Mouse (Mus musculus) CH12.LX (cell line): Measurements from ENCODE around the gene Dnajc13. TPM values are rescaled to one million over a fixed set of nuclear protein-coding genes. Genes with fewer than 3 reads are reported as not detected.

ENCODE experiments used
- DNase-seq: peaks from one replicate; pipeline ENCODE4 v3.0.0-alpha.2; 2013; ENCODE audit errors: extremely low read depth
- H3K27ac ChIP-seq: 2 replicates; pipeline ENCODE4 v1.5.1; 2012; ENCODE audit warnings: low read depth, mild to moderate bottlenecking, control low read depth, moderate library complexity; ENCODE audit not compliant: insufficient read depth
- H3K27me3 ChIP-seq: replicated peaks from 2 replicates; pipeline ENCODE3; 2012; ENCODE audit warnings: inconsistent platforms
- H3K36me3 ChIP-seq, 2 experiments: replicated peaks in 1 of 2; 2 replicates each; pipeline versions ENCODE3 to v1.6.1; 2012; ENCODE audit warnings: inconsistent platforms in 1 of 2, low read length in 1 of 2, mild to moderate bottlenecking in 1 of 2, mixed read lengths in 1 of 2, moderate library complexity in 1 of 2; ENCODE audit not compliant: control insufficient read depth in 1 of 2, insufficient read depth in 1 of 2
- H3K4me1 ChIP-seq, 2 experiments: 2 replicates each; pipeline ENCODE4 v1.6.1; 2012; ENCODE audit warnings: inconsistent platforms in 1 of 2, moderate library complexity in 1 of 2; ENCODE audit not compliant: insufficient read depth in 2 of 2, control insufficient read depth in 1 of 2
- H3K4me2 ChIP-seq: 2 replicates; pipeline ENCODE4 v1.6.1; 2012; ENCODE audit warnings: low read depth, mild to moderate bottlenecking, control low read depth; ENCODE audit not compliant: poor library complexity, insufficient read depth, severe bottlenecking
- H3K4me3 ChIP-seq, 3 experiments: fragments of 150-350 bp in 1 of 3; sonication (generic) in 1 of 3; replicated peaks in 1 of 3; 2 replicates each; pipeline versions ENCODE3 to v1.5.1; 2011 to 2012; ENCODE audit warnings: low read depth in 2 of 3, low read length in 2 of 3, mild to moderate bottlenecking in 2 of 3, moderate library complexity in 2 of 3, control low read depth in 1 of 3, improper control_type of control experiment in 1 of 3, inconsistent platforms in 1 of 3, mixed read lengths in 1 of 3; ENCODE audit not compliant: poor library complexity in 1 of 3
- H3K79me2 ChIP-seq: replicated peaks from 2 replicates; pipeline ENCODE4 v1.6.1; 2012; ENCODE audit warnings: mild to moderate bottlenecking, moderate library complexity; ENCODE audit not compliant: control insufficient read depth, poor library complexity, insufficient read depth, severe bottlenecking; ENCODE audit errors: extremely low read depth
- H3K9ac ChIP-seq: 2 replicates; pipeline ENCODE4 v1.6.1; 2012; ENCODE audit warnings: low read depth, mild to moderate bottlenecking, control low read depth, moderate library complexity; ENCODE audit not compliant: insufficient read depth
- H3K9me3 ChIP-seq: replicated peaks from 2 replicates; pipeline ENCODE3; 2012; ENCODE audit warnings: low read length, inconsistent platforms, mixed read lengths
- BHLHE40 ChIP-seq: IDR thresholded peaks from 2 replicates; pipeline ENCODE4 v1.6.1; 2011; ENCODE audit warnings: mild to moderate bottlenecking, low read depth, low read length, improper control_type of control experiment
- CHD2 ChIP-seq: IDR thresholded peaks from 2 replicates; pipeline ENCODE4 v1.6.1; 2011; ENCODE audit warnings: low read length, improper control_type of control experiment
- CTCF ChIP-seq, 2 experiments: IDR thresholded peaks in 1 of 2; conservative IDR thresholded peaks in 1 of 2; 2 replicates each; pipeline ENCODE4 v1.5.1; 2011 to 2012; ENCODE audit warnings: low read depth in 2 of 2, low read length in 2 of 2, improper control_type of control experiment in 1 of 2, inconsistent platforms in 1 of 2, mild to moderate bottlenecking in 1 of 2, moderate library complexity in 1 of 2
- E2F4 ChIP-seq: IDR thresholded peaks from 2 replicates; pipeline ENCODE4 v1.6.1; 2011; ENCODE audit warnings: low read depth, low read length, improper control_type of control experiment; ENCODE audit not compliant: insufficient replicate concordance
- ELF1 ChIP-seq: IDR thresholded peaks from 2 replicates; pipeline ENCODE4 v1.6.1; 2014; ENCODE audit warnings: low read depth, mild to moderate bottlenecking, inconsistent platforms, low read length, improper control_type of control experiment
- ETS1 ChIP-seq: conservative IDR thresholded peaks from 2 replicates; pipeline ENCODE4 v1.6.1; 2012; ENCODE audit warnings: low read depth, mild to moderate bottlenecking, inconsistent platforms, low read length, improper control_type of control experiment, moderate library complexity
- GABPA ChIP-seq: IDR thresholded peaks from 2 replicates; pipeline ENCODE4 v1.6.1; 2012; ENCODE audit warnings: low read depth, low read length, improper control_type of control experiment, inconsistent platforms; ENCODE audit not compliant: insufficient replicate concordance
- HCFC1 ChIP-seq: IDR thresholded peaks from 2 replicates; pipeline ENCODE4 v1.6.1; 2012; ENCODE audit warnings: low read depth, mild to moderate bottlenecking, inconsistent platforms, low read length, improper control_type of control experiment
- MYC ChIP-seq: IDR thresholded peaks from 2 replicates; pipeline ENCODE4 v1.6.1; 2011; ENCODE audit warnings: low read depth, mild to moderate bottlenecking, improper control_type of control experiment, low read length
- NELFE ChIP-seq: IDR thresholded peaks from 2 replicates; pipeline ENCODE4 v1.6.1; 2011; ENCODE audit warnings: low read depth, low read length, improper control_type of control experiment
- NRF1 ChIP-seq: IDR thresholded peaks from 2 replicates; pipeline ENCODE4 v1.6.1; 2014; ENCODE audit warnings: low read depth, mild to moderate bottlenecking, inconsistent platforms, low read length, improper control_type of control experiment, moderate library complexity
- PAX5 ChIP-seq: IDR thresholded peaks from 2 replicates; pipeline ENCODE4 v1.6.1; 2012; ENCODE audit warnings: low read length, inconsistent platforms, mixed read lengths
- POLR2A ChIP-seq: IDR thresholded peaks from 2 replicates; pipeline ENCODE4 v1.6.1; 2011; ENCODE audit warnings: low read depth, mild to moderate bottlenecking, improper control_type of control experiment, low read length
- RCOR1 ChIP-seq: conservative IDR thresholded peaks from 2 replicates; pipeline ENCODE4 v1.6.1; 2012; ENCODE audit warnings: low read depth, mild to moderate bottlenecking, inconsistent platforms, low read length, improper control_type of control experiment
- UBTF ChIP-seq: IDR thresholded peaks from 2 replicates; pipeline ENCODE4 v1.6.1; 2012; ENCODE audit warnings: low read depth, mild to moderate bottlenecking, inconsistent platforms, low read length, improper control_type of control experiment, moderate library complexity
- USF1 ChIP-seq: IDR thresholded peaks from 2 replicates; pipeline ENCODE4 v1.6.1; 2014; ENCODE audit warnings: low read depth, mild to moderate bottlenecking, inconsistent platforms, low read length, improper control_type of control experiment
- ZKSCAN1 ChIP-seq: IDR thresholded peaks from 2 replicates; pipeline ENCODE4 v1.6.1; 2012; ENCODE audit warnings: low read depth, inconsistent platforms, low read length, improper control_type of control experiment, borderline replicate concordance
- ZNF384 ChIP-seq: IDR thresholded peaks from 2 replicates; pipeline ENCODE4 v1.6.1; 2012; ENCODE audit warnings: low read depth, low read length, improper control_type of control experiment, inconsistent platforms
- dilution Hi-C: fragments of 300-500 bp; cut with MboI; formaldehyde crosslinking; loops from 2 replicates; pipeline ENCODE4 v1.14.3; 2020; ENCODE audit warnings: low sequenced_read_pairs; ENCODE audit not compliant: extremely low pct_unique_long_range_greater_than_20kb, extremely low pct_ligation_motif_present
- in situ Hi-C: fragments of 300-500 bp; cut with MboI; formaldehyde crosslinking; loops from 3 replicates; pipeline ENCODE4 v1.14.3; 2019; ENCODE audit warnings: low sequenced_read_pairs, low pct_ligation_motif_present, low pct_unique_long_range_greater_than_20kb, mixed read lengths
- polyA plus RNA-seq: library from polyadenylated mRNA; unstranded; fragments of >175 nt; gene quantifications from 2 replicates; pipeline ENCODE4 v1.2.1, GENCODE M21; 2012; ENCODE audit warnings: low read depth; ENCODE audit not compliant: insufficient read length
- total RNA-seq, 2 experiments: library from RNA; depleted of rRNA; stranded (reverse); fragments of 300-350 nt in 1 of 2; fragments of >200 nt in 1 of 2; gene quantifications; 2 replicates each; pipeline ENCODE4 v1.2.3; 2012 to 2014

Gene Dnajc13
- total and polyA plus RNA-seq, 3 experiments, result 30.1 to 51.9 (median 30.4) TPM

- Histone ChIP-seq H3K9me3 (peaks cover 7% of the 10 kb centered on the region), H3K4me2 (no peak overlapping the region), H3K36me3 (no peaks in the 10 kb centered on the region), H3K27me3 (no peaks in the 10 kb centered on the region), H3K27ac (no peak overlapping the region), H3K9ac (no peak overlapping the region), H3K79me2 (no peaks in the 10 kb centered on the region), H3K4me1 (peaks cover 0 to 5% of the 10 kb centered on the region in 2 experiments; a peak in 2 of 4 replicates), H3K4me3 (no peak overlapping the region)
- DNase-seq, result no peak
- TF ChIP-seq HCFC1 (no peak), E2F4 (no peak), USF1 (no peak), GABPA (no peak), CHD2 (no peak), ZKSCAN1 (no peak), MYC (no peak), NRF1 (no peak)
- in situ Hi-C loops, result loop anchor here (10.0 kb wide), 1 partner anchor 100 kb away; no protein-coding TSS in a partner anchor
- dilution Hi-C loops, result no loop called here
These were observed 12.5 kb upstream of the Dnajc13 start for GRCm38 (mm10) chr9:104275084-104275785.

- dilution Hi-C loops, result no loop called here
These were observed 9.3 kb upstream of the Dnajc13 start for GRCm38 (mm10) chr9:104272057-104272456.

More at GRCm38 (mm10) chr9:104272057-104272456, 9.3 kb upstream of the Dnajc13 start:
- in situ Hi-C loops, result loop anchor here (10.0 kb wide), 1 partner anchor 103 kb away; no protein-coding TSS in a partner anchor
- no peaks in the 10 kb centered on the region for H3K36me3 ChIP-seq
- H3K4me3 ChIP-seq, result no peak overlapping the region
- no peaks in the 10 kb centered on the region for H3K79me2 ChIP-seq
- no peak overlapping the region for H3K4me2 ChIP-seq
- no peak for DNase-seq
- H3K27me3 ChIP-seq, result no peaks in the 10 kb centered on the region
- TF ChIP-seq RCOR1 (no peak), ETS1 (no peak), CTCF (conservative IDR thresholded peaks at IDR 0.05 in 1 of 2, IDR thresholded peaks at IDR 0.05 in 1 of 2; ENCODE audit: low read depth in 2 of 2, low read length in 2 of 2) (no peak), NELFE (no peak), PAX5 (no peak), HCFC1 (no peak), ELF1 (no peak), UBTF (no peak), BHLHE40 (no peak), POLR2A (no peak), GABPA (no peak), ZNF384 (no peak)
- TF ChIP-seq, all 38 proteins: peak for 0
- H3K27ac ChIP-seq, result no peak overlapping the region
- peaks cover 4 to 12% of the 10 kb centered on the region in 2 experiments; a peak in 2 of 4 replicates for H3K4me1 ChIP-seq
- H3K9me3 ChIP-seq, result peaks cover 11% of the 10 kb centered on the region
- H3K9ac ChIP-seq, result no peak overlapping the region
